Comparison of ENCODE assay signal across 8 mouse cellular contexts in the genomic region with DNA sequence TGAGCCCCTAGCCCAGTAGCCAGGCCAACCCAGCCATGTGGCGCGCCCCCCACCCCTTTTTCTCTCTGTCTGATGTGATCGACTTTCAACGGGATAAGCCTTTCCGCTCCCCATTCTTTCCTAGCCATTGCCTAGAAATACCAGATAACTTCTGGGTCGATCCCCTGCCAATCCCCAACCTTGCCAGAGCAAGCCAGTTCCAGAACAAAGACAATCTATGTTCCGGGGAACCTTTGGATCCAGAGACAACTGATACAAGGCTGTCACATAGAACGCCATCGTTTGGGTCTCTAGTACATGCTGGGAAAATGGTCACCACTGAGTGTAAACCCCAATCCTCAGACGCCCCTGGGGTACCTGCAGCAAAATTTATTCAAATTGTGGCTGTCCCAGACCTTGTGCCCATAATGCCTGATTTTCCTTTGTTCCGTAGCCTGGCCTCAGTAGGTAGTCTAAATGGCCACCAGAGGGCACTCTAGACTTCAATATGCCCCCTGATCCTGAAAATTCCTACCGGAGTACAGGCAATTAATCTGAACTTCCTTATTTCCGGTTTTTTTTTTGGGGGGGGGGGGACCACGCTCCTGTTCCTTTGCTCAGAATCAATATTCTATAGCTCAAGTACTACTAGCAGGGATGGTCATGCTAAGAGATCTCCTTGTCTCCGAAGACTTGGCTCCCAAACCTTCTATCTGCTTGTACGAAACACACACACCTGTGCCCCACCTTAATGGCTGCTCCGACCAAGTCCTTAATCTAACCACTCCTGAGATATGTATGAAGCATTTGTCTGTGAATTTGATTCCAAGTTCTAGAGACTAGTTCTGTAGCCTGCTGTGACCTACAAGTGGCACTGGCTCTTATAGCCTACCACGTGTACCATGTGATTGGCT.
DNase-seq lines count a peak whose midpoint lies in the region; ATAC-seq lines count a peak whose summit lies in the region.

No protein-coding gene starts in this region.

- H3K4me3 ChIP-seq in forebrain, embryonic 11.5 days (ENCODE audit: low read depth, low read length), result no peak overlapping the region
- no peak overlapping the region for H3K4me3 ChIP-seq in neural tube, embryonic 11.5 days (ENCODE audit: low read depth, low read length)

- peak; percentile 10 to 70 for DNase-seq in adrenal gland, adult (ENCODE audit: inconsistent age in 2 of 2, low spot score in 1 of 2)
- no peak for DNase-seq in adrenal gland, adult 8-10 months
- DNase-seq in ovary, postnatal 14 days (ENCODE audit: low spot score), result peak; percentile 19
- DNase-seq in ovary, postnatal 10 days (ENCODE audit: low spot score), result no peak
- DNase-seq in forebrain, embryonic 11.5 days (ENCODE audit: low spot score), result peak; percentile 56
- DNase-seq in kidney, postnatal 14 days, result peak; percentile 27
- peak; percentile 56 for DNase-seq in neural tube, embryonic 11.5 days (ENCODE audit: low spot score)
- no peak for DNase-seq in spleen, postnatal 14 days (ENCODE audit: low spot score in 2 of 2)

- H3K27me3 ChIP-seq in forebrain, embryonic 11.5 days (ENCODE audit: control insufficient read depth, insufficient read depth, low read length), result no peaks in the 10 kb centered on the region
- H3K27me3 ChIP-seq in neural tube, embryonic 11.5 days (ENCODE audit: control insufficient read depth, insufficient read depth, low read length), result no peaks in the 10 kb centered on the region

- no peaks in the 10 kb centered on the region for H3K36me3 ChIP-seq in forebrain, embryonic 11.5 days (ENCODE audit: control insufficient read depth, insufficient read depth, low read length)
- no peaks in the 10 kb centered on the region for H3K36me3 ChIP-seq in neural tube, embryonic 11.5 days (ENCODE audit: control insufficient read depth, insufficient read depth, low read length)

- 57% methylated on average over 18 of the region's 18 CpGs for WGBS in forebrain, embryonic 11.5 days
- WGBS in neural tube, embryonic 11.5 days, result 56% methylated on average over 18 of the region's 18 CpGs

- no peaks in the 10 kb centered on the region for H3K4me1 ChIP-seq in forebrain, embryonic 11.5 days (replicated peaks; ENCODE audit: control insufficient read depth, insufficient read depth, low read length)
- H3K4me1 ChIP-seq in neural tube, embryonic 11.5 days (ENCODE audit: control insufficient read depth, insufficient read depth, low read length), result no peaks in the 10 kb centered on the region

- peak; percentile 53; the same call in 1 of the 2 replicates for ATAC-seq in forebrain, embryonic 11.5 days (replicated peaks; ENCODE audit: low FRiP score)
- peak; percentile 35; the same call in 1 of the 2 replicates for ATAC-seq in neural tube, embryonic 11.5 days (ENCODE audit: insufficient read depth, low FRiP score, low TSS enrichment)

- no peak overlapping the region for H3K4me2 ChIP-seq in forebrain, embryonic 11.5 days (ENCODE audit: low read depth, low read length, severe bottlenecking)
- H3K4me2 ChIP-seq in neural tube, embryonic 11.5 days (ENCODE audit: low read depth), result no peak overlapping the region

- H3K27ac ChIP-seq in forebrain, embryonic 11.5 days (ENCODE audit: low read depth, low read length), result no peak overlapping the region
- no peak overlapping the region for H3K27ac ChIP-seq in neural tube, embryonic 11.5 days (ENCODE audit: low read depth, low read length)

- no peaks in the 10 kb centered on the region for H3K9me3 ChIP-seq in forebrain, embryonic 11.5 days (ENCODE audit: control insufficient read depth, low read length)
- no peaks in the 10 kb centered on the region for H3K9me3 ChIP-seq in neural tube, embryonic 11.5 days (ENCODE audit: control insufficient read depth, low read length)

- H3K9ac ChIP-seq in forebrain, embryonic 11.5 days (ENCODE audit: low read length), result peak overlapping the region; percentile 12; the same call in 1 of the 2 replicates
- H3K9ac ChIP-seq in neural tube, embryonic 11.5 days (ENCODE audit: low read length), result no peak overlapping the region

Comparison
In these comparisons a context has a peak if more than half of its experiments do, and no peak if none do; other contexts are left out.
1. DNase-seq: peak in adrenal gland, adult (2 of 2), ovary, postnatal 14 days (single experiment), forebrain, embryonic 11.5 days (single experiment), kidney, postnatal 14 days (single experiment) and neural tube, embryonic 11.5 days (single experiment); none in adrenal gland, adult 8-10 months (single experiment), ovary, postnatal 10 days (single experiment) and spleen, postnatal 14 days (0 of 2).